Mouse (Mus musculus): ENCODE measurements around the gene Hist1h4b.

The Hist1h4b gene

DNA sequence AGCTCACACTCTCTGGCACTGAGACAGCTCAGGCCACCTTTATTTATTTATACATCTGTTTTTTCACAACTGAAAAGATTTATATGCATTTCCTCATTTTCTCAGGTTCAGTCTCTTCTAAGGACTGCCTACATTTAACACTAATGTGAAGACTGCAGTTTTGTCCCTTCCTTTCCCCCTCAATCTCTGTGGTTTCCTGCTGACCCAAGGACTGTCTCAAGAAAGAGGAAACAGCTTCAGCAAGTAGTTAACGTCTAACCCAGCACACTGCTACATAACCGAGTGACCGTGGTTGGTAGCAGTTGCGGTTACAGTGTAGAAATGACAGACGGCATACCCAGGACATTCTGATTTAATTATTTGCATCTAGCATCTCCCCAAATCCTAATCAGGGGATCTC, 42.6 kb downstream of the Hist1h4b start:
- ATAC-seq (ENCODE audit: low TSS enrichment), result no peak

DNA sequence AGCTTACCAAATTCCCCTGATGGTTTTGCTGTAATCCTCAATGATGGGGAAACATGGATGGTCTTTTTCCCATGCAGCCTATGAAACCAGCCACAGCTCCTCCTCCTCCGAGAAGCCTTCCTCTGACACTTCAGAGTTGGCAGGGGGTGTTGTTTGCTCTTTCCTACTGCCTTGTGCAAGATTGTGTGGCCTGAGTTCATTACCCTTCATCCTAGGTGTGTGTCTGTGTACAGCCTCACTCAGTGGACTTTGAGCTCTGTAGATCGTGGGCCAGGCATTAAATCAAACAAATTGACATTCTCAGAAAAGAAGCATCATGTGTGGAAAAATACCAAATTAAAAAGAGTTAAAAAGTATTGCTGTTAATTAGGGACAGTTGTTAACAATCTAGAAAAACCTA, 47.7 kb downstream of the Hist1h4b start:
- ATAC-seq (ENCODE audit: low TSS enrichment), result no peak

DNA sequence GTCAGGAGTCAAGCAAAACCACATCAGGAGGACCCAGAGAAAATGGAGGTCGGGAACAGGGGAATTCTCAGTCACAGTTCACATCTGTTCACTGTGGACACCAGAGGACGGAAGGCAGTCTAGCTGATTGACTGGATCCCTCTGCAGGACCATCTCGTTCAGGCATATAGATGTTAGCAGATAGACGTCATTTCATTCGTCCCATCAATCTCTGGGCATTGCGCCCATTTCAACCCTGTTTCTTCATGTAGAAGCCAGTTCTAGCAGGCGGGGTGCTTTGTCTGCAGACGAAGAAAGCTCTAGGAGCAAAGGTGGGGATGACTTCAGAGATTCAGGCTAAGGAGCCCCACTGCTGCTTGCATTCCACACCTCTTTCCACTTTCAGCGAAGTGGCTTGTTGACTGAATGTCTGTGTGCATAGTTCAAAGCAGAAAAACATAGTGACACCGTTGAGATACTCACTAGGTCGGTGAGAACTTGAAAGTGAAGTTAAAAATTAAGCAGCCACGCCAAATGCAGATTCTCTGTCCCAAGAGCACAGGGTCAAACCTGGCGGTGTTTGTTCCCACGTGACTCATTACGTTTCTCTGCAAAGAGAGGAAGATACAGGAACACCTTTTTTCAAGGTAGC, 49.7 kb downstream of the Hist1h4b start, which contains the start of gene Slc17a2:
Gene Slc17a2, plus strand, starts transcription at position 572 of the 631 bp plus-strand sequence.
- ATAC-seq (ENCODE audit: low TSS enrichment), result no peak

Measured in frontal cortex, adult (tissue).